Mouse (Mus musculus) ovary, postnatal 36 days (tissue): ENCODE results near the gene Plekha5.

ENCODE experiments used
- DNase-seq: peaks from one replicate; pipeline ENCODE4 v3.0.0; 2022; ENCODE audit warnings: low spot score, mixed read lengths

Gene Plekha5

DNA sequence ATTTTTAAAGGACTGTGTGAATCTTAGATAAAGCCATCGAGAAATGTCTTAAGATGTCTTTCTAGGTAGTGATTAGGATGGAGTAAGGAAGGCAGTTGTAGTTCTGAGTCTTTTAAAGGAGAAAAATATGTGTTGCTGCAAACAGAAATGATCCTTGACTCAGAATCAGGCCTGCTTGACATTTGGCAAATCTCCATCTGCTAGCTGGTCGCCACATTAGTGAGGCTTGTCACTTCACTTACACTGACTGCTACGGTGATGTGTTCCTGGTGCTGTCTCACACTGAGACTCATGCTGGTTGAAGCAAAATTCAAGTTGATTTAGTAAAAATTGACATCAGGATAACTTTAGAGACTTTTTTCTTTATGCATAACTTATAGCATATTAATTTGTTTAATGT, 32.0 kb downstream of the Plekha5 start:
- DNase-seq, result no peak

DNA sequence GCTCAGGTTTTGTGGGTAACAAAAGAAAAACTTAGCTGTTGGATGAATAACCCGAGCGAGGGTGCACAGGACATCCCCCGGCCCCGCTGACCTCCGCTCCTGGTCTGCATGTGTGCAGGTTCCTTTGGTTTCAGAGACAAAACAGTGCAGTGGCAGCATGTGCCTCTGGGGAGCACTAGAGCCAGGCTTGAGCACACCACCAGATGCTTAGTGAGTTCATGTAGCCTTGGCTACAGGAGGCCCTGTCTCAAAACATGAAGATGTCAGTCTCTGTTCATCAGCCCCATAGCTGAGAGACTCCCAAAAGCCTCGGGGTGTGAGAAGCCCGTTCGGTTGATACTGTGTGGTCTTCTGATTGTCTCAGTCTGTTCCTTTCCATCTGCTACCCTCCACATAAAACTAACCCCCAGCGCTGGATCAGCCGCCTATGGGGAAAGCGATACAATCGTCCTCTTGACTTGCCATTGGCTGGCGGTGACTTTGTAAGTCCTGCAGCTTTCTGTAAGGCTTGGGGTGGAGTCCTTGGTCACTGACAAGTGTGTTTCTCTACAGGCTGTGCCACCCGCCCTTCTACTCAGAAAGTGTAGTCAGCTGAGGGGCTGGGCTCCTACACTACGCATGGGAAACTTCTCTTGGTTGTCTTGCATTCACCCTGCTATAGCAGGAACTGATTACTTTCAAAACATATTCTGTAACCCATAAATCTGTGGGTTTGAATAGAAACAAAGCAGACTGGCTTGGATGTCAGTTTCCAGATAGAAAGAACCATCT, 32.7 kb downstream of the Plekha5 start:
- DNase-seq, result no peak

DNA sequence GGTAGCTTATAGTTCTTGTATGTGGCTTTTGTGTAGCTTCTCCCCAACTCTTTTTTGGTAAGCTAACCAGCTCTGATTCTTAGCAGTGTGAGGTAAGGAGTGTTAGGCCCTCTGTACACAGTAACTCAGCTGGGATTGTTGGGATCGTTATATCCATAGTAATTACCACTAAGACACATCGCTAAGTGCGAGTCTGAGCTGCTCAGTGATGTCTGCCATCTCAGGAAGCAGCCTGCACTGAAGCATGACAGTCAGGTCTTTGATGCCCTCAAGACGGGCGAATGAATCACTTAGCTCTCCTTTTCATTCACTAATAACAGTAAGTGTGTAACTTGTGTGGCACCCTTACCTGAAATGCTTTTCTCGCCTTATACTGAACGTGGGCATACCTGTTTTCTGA, 36.5 kb downstream of the Plekha5 start:
- DNase-seq, result no peak

- DNase-seq, result no peak
Observed at GRCm38 (mm10) chr6:140464818-140465217, 41.0 kb downstream of the Plekha5 start.

DNA sequence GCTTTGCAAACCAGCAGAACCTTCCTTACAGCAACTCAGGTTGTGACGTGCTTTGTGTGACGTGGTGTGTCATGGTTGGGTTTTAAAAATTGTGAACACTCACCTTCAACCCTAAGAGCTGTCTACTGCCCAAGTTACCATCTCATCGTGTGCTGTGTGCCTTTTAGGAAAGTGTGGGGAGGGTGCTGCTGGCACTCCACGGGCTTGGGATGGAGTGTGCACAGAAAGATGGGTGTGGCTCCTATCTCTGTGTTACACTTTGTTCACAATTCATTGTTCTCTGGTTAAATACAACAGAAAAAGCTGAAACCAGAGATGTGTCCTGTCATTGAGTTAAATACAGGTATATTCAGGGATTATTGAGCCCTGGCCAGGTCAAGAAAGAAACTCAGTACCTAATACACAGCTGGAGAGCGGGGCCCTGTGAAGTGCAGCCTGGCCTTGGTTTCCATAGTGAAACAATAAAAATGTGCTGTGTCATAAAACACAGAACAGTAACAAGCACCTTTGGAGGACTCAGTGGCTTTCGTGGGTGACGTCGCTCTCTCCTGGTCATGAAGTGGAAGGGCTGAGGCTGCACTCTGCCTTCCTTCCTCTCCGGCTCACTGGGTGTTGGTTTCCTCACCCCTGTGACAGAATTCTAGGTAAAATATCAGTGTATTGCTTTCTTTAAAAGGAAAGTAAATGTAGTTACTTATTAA, 42.2 kb downstream of the Plekha5 start:
- DNase-seq, result no peak

DNA sequence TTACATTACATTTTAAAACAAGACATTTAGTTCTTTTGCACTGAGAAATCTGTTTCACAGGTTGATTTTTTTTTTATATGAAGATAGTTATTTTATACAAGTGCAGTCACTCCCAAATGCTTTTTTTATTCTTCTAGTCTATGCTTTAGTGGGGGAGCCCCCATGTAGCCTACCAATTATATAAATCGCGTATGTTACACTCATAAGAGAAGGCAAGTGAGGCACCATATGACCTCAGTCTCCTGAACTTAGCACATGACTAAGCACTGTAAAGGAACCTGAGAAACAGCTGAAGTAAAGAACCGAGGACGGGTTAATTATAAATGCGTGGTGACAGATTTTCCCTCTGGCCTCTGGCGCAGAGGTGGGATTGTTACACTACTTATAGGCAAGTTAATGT, 43.0 kb downstream of the Plekha5 start:
- no peak for DNase-seq

- no peak for DNase-seq
Observed at GRCm38 (mm10) chr6:140467851-140468250, 44.0 kb downstream of the Plekha5 start.

DNA sequence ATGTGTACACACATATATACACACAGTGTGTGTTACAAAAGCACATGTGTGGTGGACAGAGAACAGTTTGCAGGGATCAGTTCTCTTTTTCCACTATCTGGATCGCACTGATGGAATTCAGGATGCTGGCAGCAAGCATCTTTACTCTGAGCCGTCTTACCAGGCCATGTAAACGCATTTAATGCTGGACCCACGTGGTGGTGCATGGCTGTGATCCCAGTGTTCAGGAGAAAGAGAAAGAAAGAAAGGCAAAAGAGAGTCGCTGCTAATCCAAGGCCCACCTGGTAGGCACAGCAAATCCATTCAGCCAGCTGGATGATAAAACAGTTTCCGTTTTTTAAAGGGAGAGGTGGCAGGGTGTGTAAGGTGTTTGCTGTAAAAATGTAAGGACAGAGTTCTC, 45.9 kb downstream of the Plekha5 start:
- no peak for DNase-seq

GRCm38 (mm10) chr6:140471751-140472150, 47.9 kb downstream of the Plekha5 start:
- no peak for DNase-seq

DNA sequence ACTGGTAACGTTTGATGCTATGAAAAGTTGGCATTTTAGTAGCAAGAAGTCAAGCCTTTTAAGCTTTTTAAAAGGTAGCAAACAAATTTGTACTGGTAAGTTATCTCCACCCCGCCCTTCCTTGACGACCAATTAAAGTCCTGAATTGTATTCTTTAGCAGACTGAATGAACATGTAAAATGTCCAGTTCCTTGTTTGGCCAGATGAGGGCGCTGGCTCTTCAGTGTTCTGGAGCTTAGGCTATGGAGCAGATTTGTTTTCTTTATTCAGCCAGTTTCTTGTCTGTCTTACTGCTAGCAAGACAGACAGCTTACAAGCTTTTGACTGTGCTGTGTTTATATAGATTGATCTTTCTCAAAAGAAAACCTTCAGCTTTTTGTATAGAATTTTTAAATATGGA, 48.5 kb downstream of the Plekha5 start:
- peak; percentile 57 for DNase-seq

DNA sequence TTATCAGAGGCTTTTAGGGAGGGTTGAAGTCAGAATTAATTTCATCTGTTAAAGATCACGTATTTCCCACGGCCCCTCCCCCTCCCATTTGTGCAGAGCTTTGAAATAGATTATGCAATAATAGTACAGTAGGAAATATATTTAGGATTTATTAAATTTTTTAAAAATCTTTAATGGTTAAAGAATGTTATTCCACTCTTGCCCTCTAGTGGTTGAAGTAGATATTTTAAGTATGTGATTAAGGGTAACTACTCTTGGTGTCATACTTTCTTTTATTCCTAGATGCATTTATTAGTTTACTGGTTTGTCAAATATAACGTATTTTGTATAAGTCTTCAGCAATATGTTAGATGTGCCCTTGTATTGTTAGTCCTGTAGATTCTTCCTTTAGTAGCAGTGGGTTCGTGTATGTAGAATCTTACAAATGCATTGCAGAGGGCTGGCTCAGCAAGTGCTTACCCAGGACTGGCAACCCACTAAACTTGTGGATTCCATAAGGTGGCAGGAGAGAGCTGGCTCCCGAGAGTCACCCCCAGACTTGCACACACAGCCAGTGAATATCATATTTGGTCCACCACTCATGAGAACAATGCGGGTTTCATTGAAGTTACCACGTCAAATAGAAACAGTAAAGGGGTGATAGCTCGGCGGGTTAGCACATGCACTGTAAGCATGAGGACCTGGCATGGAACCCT, 51.7 kb downstream of the Plekha5 start:
- no peak for DNase-seq

DNA sequence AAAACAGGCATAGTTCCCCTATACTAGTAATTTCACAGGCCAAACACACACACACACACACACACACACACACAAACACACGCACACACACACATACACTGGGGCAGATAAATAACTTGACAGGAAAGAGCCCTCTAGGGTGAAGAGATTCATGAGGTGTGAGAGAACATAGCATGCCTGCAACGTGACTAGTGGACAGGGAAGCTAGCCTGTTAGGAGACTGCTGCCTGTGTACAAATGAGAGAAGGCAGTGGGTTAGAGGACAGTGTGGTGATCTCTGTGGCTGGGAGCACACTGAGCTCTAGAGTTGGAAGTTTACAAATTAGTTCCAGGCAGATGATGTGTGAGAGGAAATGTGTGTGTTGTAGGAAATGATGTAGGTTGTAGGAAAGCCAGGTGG, 53.1 kb downstream of the Plekha5 start:
- no peak for DNase-seq

- DNase-seq, result no peak
Observed at GRCm38 (mm10) chr6:140478031-140478430, 54.2 kb downstream of the Plekha5 start.

DNA sequence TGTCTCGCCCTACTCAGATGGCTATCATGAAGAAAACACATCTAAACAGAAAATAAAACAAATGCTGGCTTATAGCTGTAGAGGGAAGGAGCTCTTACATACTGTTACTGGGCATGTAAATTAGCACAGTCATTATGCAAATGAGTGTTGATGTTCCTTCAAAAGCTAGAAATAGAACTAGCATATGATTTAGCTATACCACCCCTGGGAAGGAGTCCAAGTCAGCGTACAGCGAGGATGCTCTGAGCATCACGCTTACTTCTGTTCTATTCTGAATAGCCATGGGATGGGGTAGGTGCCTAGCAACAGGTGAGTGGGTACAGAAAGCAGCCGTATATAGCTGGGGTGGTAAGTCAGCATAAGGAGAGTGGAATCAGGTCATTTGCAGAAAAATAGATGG, 55.1 kb downstream of the Plekha5 start:
- no peak for DNase-seq

DNA sequence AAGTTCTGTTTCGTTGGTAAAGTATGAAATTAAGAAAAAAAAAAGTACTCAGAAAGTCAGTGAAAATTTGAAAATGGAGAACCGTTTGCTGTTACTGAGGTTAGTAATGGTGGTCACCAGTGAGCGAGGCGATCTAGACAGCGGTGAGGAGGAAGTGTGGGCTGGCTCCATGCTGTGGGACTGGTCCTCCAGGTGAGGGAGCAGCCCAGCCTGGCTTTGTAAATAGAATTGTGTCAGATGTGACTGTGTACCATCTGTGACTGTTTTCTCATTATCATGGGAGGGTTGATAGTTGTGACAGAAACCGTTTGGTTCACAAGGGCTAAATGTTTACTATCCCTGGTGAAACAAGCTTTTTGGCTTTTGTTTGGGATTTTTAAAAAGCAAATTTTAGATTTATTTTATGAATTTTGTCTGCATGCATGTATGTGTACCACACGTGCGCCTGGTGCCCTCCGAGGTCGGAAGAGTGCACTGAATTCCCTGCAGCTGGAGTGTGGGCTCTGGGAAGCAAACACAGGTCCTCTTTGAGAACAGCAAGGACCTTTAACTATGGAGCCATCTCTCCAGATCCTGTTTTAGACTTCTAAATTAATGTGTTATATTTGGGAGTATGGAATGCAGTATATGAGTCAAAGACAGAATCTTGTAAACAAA, 56.7 kb downstream of the Plekha5 start:
- DNase-seq, result no peak

GRCm38 (mm10) chr6:140481701-140482460, 58.0 kb downstream of the Plekha5 start:
- DNase-seq, result peak; percentile 57

GRCm38 (mm10) chr6:140484170-140484569, 60.3 kb downstream of the Plekha5 start:
- DNase-seq, result no peak

DNA sequence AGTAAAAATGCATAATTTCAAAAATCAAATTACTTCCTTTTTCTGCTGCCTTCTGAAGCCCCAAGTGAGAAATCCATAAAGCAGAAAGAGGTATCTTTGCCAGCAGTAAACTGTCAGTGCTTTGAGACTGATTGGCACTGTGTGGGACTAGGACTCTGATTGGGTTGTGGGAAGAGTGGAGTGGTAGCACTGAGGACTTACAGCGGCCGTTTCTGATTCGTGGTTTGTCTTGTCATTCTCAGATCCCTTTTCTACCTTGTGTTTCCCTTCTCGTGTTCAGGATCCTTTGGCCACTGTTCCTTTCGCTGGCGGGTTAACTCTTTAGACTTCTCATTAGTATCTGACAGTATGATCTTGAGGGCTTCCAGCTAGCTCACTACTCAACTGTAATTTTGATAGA, 61.8 kb downstream of the Plekha5 start:
- no peak for DNase-seq

- DNase-seq, result no peak
Observed at GRCm38 (mm10) chr6:140486685-140487084, 62.8 kb downstream of the Plekha5 start.

DNA sequence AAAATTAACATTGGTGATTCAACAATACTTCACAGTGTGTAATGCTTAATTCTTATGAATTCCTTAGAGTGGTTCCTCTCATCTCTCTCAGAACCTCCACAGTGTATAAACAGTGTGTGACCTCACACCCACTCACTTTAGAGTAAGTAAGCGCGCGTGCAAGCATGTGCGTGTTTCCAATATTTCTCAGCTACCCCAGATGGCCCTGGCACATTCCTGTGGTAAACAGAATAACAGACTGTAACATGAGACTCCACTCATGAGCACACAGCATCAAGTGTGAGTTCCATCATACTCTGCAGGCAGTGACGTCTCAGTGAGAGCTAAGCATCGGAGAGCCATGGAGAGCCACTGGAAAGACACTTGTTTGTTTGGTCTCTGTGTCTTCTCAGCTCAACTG, 63.6 kb downstream of the Plekha5 start:
- DNase-seq, result no peak

DNA sequence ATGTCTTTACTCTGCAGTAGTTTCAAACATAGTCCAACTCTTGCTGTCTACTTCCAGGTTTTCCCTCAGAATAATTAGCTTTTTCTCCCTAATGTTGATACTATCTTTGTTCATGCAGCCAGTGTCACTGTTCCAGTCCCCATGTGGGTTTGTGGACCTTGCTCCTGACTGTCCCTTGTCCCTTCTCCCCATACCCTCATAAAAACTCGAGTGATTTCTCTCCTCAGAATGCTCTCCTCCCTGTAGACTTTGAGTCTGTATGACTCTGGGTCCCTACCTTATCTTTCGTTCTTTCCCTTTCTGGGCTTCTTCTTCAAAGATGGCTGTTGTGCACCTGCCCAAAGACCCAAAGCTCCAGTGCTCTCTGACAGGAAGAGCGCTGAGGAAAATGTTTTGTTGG, 64.8 kb downstream of the Plekha5 start:
- DNase-seq, result no peak

- DNase-seq, result no peak
Observed at GRCm38 (mm10) chr6:140489570-140489969, 65.7 kb downstream of the Plekha5 start.
